Mouse (Mus musculus) liver, adult 2 months (tissue): ENCODE measurements around the gene Rbms2. TPM values are rescaled to one million over a fixed set of nuclear protein-coding genes. Genes with fewer than 3 reads are reported as not detected.
"Not testable (repeated sequence)": the region's sequence is repeated elsewhere in the genome, so short reads cannot be mapped to it uniquely, and the experiment has no call there.

Experiments used
- DNase-seq: peaks from one replicate; pipeline ENCODE4 v3.0.0-alpha.2; 2011; ENCODE audit warnings: low read depth, low spot score; ENCODE audit errors: extremely low read depth
- H3K27ac ChIP-seq: fragments of 200-500 bp; replicated peaks from 2 replicates; pipeline ENCODE4 v1.5.1; 2012; ENCODE audit warnings: low read depth, mild to moderate bottlenecking, control low read depth, inconsistent platforms, low read length; ENCODE audit not compliant: insufficient read depth
- H3K27me3 ChIP-seq: fragments of 200-500 bp; 2 replicates; pipeline ENCODE4 v1.6.1; 2012; ENCODE audit warnings: mild to moderate bottlenecking, moderate library complexity, low read length, inconsistent platforms; ENCODE audit not compliant: control insufficient read depth, insufficient read depth
- H3K36me3 ChIP-seq: fragments of 200-500 bp; 2 replicates; pipeline ENCODE4 v1.6.1; 2012; ENCODE audit warnings: low read length, inconsistent platforms; ENCODE audit not compliant: control insufficient read depth, insufficient read depth
- H3K4me1 ChIP-seq: fragments of 200-500 bp; 2 replicates; pipeline ENCODE4 v1.6.1; 2011; ENCODE audit warnings: low read length; ENCODE audit not compliant: control insufficient read depth, insufficient read depth
- H3K4me3 ChIP-seq: fragments of 200-500 bp; 2 replicates; pipeline ENCODE4 v1.5.1; 2011; ENCODE audit warnings: low read depth, mild to moderate bottlenecking, control low read depth, low read length, moderate library complexity; ENCODE audit not compliant: insufficient read depth
- H3K79me2 ChIP-seq: fragments of 200-500 bp; 2 replicates; pipeline ENCODE4 v1.6.1; 2012; ENCODE audit warnings: inconsistent platforms, mild to moderate bottlenecking, low read length, moderate library complexity; ENCODE audit not compliant: control insufficient read depth, insufficient read depth
- H3K9ac ChIP-seq: fragments of 200-500 bp; 2 replicates; pipeline ENCODE4 v1.6.1; 2012; ENCODE audit warnings: low read depth, mild to moderate bottlenecking, control low read depth, inconsistent platforms, low read length
- CTCF ChIP-seq: fragments of 200-500 bp; IDR thresholded peaks from 2 replicates; pipeline ENCODE4 v1.5.1; 2011; ENCODE audit warnings: low read depth, low read length, control low read depth
- POLR2A ChIP-seq: fragments of 200-500 bp; IDR thresholded peaks from 2 replicates; pipeline ENCODE4 v1.6.1; 2011; ENCODE audit warnings: low read length, control low read depth; ENCODE audit not compliant: insufficient read depth; ENCODE audit errors: extremely low read depth
- WGBS: fragments of 180-500 bp; shearing (Covaris S2); methylation state at CpG from one replicate; pipeline ENCODE4 v1.1.7; 2018; 5-methylcytosine and 5-hydroxymethylcytosine counted together
- polyA plus RNA-seq: library from polyadenylated mRNA; depleted of rRNA; stranded (reverse); fragments of >200 nt; gene quantifications from 2 replicates; pipeline ENCODE4 v1.2.3, GENCODE M21; 2012
- total RNA-seq: library from RNA; depleted of rRNA; stranded (reverse); fragments of >200 nt; gene quantifications from 2 replicates; pipeline ENCODE4 v1.2.3, GENCODE M21; 2014

Gene Rbms2
- total and polyA plus RNA-seq, 2 experiments = 8.0 to 23.2 TPM

GRCm38 (mm10) chr10:128089842-128090241 lies 90.3 kb downstream of the Rbms2 start:
- no peak for DNase-seq
- H3K4me1 ChIP-seq = peaks cover 22% of the 10 kb centered on the region
- no peak overlapping the region for H3K27ac ChIP-seq
- H3K4me3 ChIP-seq = no peak overlapping the region
- TF ChIP-seq POLR2A = no peak
- TF ChIP-seq CTCF = no peak
- WGBS = 22% methylated on average over 5 of the region's 5 CpGs
- no peak overlapping the region for H3K9ac ChIP-seq
- H3K27me3 ChIP-seq = no peaks in the 10 kb centered on the region
- peaks cover 3% of the 10 kb centered on the region; the same call in 1 of the 2 replicates for H3K79me2 ChIP-seq
- H3K36me3 ChIP-seq = peaks cover 47% of the 10 kb centered on the region

DNA sequence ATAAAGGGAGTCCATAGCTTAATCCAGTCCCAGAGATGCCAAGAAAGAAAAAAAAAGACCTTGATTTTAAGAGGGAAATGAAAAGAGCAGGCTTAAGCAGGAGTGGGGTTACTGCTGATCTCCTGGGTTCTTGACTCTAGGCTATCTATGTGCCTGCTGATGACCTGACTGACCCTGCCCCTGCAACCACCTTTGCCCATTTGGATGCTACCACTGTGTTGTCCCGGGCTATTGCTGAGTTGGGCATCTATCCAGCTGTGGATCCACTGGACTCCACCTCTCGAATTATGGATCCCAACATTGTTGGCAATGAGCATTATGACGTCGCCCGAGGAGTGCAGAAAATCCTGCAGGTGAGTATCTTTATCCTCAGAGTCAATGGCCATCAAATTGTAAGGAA lies 91.9 kb downstream of the Rbms2 start:
- peak; percentile 94 for DNase-seq
- 29% methylated on average over 5 of the region's 5 CpGs for WGBS
- H3K27me3 ChIP-seq = no peaks in the 10 kb centered on the region

GRCm38 (mm10) chr10:128087216-128087615 lies 92.9 kb downstream of the Rbms2 start:
- not testable (repeated sequence) for H3K27me3 ChIP-seq, H3K27ac ChIP-seq, H3K9ac ChIP-seq, DNase-seq, H3K4me3 ChIP-seq
- H3K36me3 ChIP-seq = peaks cover 52% of the 10 kb centered on the region
- peaks cover 20% of the 10 kb centered on the region for H3K4me1 ChIP-seq
- peaks cover 15% of the 10 kb centered on the region for H3K79me2 ChIP-seq
- 14% methylated on average over 2 of the region's 2 CpGs for WGBS

More for the DNA sequence above, 91.9 kb downstream of the Rbms2 start:
- TF ChIP-seq POLR2A (no peak), CTCF (no peak)
- Histone ChIP-seq H3K4me1 (peaks cover 20% of the 10 kb centered on the region), H3K27ac (peak overlapping the region; percentile 28; the same call in 1 of the 2 replicates), H3K4me3 (no peak overlapping the region), H3K9ac (no peak overlapping the region), H3K36me3 (peaks cover 52% of the 10 kb centered on the region), H3K79me2 (peaks cover 15% of the 10 kb centered on the region)

DNA sequence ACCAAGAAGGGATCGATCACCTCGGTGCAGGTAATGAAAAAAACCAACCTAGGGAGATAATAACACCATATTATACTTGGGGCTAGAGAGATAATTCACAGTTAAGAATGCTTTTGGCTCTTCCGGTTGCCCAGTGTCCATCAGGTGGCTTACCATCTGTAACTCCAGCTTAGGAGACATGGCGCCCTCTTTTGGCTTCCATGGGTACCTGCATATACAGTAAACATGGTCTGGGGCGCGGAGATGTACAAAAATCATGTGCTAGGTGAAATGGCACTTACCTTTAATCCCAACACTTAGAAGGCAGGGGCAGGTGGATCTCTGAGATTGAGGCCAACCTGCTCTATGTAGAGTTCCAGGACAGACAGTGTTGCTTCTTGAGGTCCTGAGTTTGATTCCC lies 93.7 kb downstream of the Rbms2 start:
- Histone ChIP-seq H3K36me3 (peaks cover 52% of the 10 kb centered on the region), H3K79me2 (peaks cover 15% of the 10 kb centered on the region), H3K9ac (no peak overlapping the region), H3K4me3 (no peak overlapping the region), H3K4me1 (peaks cover 26% of the 10 kb centered on the region), H3K27me3 (no peaks in the 10 kb centered on the region), H3K27ac (no peak overlapping the region)
- TF ChIP-seq CTCF (peak; percentile 32; the same call in 1 of the 2 replicates), POLR2A (no peak)
- 62% methylated on average over 6 of the region's 6 CpGs for WGBS
- no peak for DNase-seq

GRCm38 (mm10) chr10:128084160-128084559 lies 95.9 kb downstream of the Rbms2 start:
- no peak for DNase-seq
- TF ChIP-seq POLR2A = no peak
- no peak for TF ChIP-seq CTCF
- Histone ChIP-seq H3K4me3 (peak overlapping the region; percentile 89), H3K27ac (peak overlapping the region; percentile 95), H3K36me3 (peaks cover 43% of the 10 kb centered on the region), H3K4me1 (peaks cover 26% of the 10 kb centered on the region), H3K9ac (peak overlapping the region; percentile 95), H3K79me2 (peaks cover 15% of the 10 kb centered on the region), H3K27me3 (no peaks in the 10 kb centered on the region)
- 4% methylated on average over 3 of the region's 3 CpGs for WGBS

DNA sequence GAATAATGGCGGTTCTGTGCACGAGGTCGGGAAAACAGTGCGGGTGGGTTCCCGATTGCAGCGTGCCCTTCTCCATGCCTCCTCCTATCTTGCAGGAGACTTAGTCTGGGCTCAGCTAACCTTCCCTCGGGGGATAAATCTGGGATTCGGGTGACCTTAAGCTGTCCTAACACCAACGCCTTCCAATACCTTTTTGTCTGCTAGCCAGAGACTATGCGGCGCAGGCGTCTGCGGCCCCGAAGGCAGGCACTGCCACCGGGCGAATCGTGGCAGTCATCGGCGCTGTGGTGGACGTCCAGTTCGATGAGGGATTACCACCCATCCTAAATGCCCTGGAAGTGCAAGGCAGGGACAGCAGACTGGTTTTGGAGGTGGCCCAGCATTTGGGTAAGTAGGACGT lies 96.4 kb downstream of the Rbms2 start:
- DNase-seq = no peak
- peak overlapping the region; percentile 95 for H3K9ac ChIP-seq
- no peaks in the 10 kb centered on the region for H3K27me3 ChIP-seq
- peak overlapping the region; percentile 95 for H3K27ac ChIP-seq
- H3K4me1 ChIP-seq = peaks cover 26% of the 10 kb centered on the region
- WGBS = under 1% methylated on average over 22 of the region's 22 CpGs
- TF ChIP-seq CTCF = no peak
- no peak for TF ChIP-seq POLR2A
- peaks cover 38% of the 10 kb centered on the region for H3K36me3 ChIP-seq
- H3K79me2 ChIP-seq = peaks cover 15% of the 10 kb centered on the region
- H3K4me3 ChIP-seq = peak overlapping the region; percentile 89
